Comparison of ENCODE assay signal across 15 mouse cellular contexts in genomic region chr8:23314275-23315123, GRCm38 (mm10).
DNase-seq lines count a peak whose midpoint lies in the region; ATAC-seq and TF ChIP-seq lines count a peak whose summit lies in the region.
"Had no signal": no experiment of that assay in that cellular context is flagged by ENCODE, and none has a peak within 500 bp of the region (broad histone marks: within the 10 kb centered on the region; RNA-seq: fewer than 3 reads in every experiment).

No protein-coding gene starts in this region.

- no peak overlapping the region; the same call in 1 of the 2 replicates for H3K4me2 ChIP-seq in kidney, embryonic 16.5 days (replicated peaks; ENCODE audit: low read depth, low read length)
- H3K4me2 ChIP-seq in lung, postnatal 0 days (replicated peaks; ENCODE audit: low read depth, low read length): peak overlapping the region; percentile 25; the same call in 1 of the 2 replicates
- H3K4me2 ChIP-seq in intestine, embryonic 15.5 days (replicated peaks): 0 out of 2 replicates have a peak overlapping the region, but pooled peaks have one; percentile 6
- H3K4me2 ChIP-seq: midbrain, embryonic 15.5 days had no signal

- peaks cover 4% of the 10 kb centered on the region; the same call in 1 of the 2 replicates for H3K9me3 ChIP-seq in kidney, embryonic 16.5 days (ENCODE audit: low read length)
- 0 out of 2 replicates have a peak, but pooled peaks cover 4% of the 10 kb centered on the region for H3K9me3 ChIP-seq in lung, postnatal 0 days (ENCODE audit: low read length)
- H3K9me3 ChIP-seq in intestine, embryonic 15.5 days: no peaks in the 10 kb centered on the region
- H3K9me3 ChIP-seq: G1E; midbrain, embryonic 15.5 days had no signal

- no peak for DNase-seq in kidney, adult 18-20 months
- DNase-seq in lung, postnatal 0 days (ENCODE audit: low spot score): no peak
- DNase-seq in lung, postnatal 25 days (ENCODE audit: low spot score): no peak
- no peak for DNase-seq in right cerebral cortex, postnatal 4 days
- DNase-seq in gastrocnemius, postnatal 36 days: no peak
- DNase-seq: adrenal gland, adult 8-10 months; cerebellum, postnatal 25 days; kidney, adult 9 months had no signal

- no peaks in the 10 kb centered on the region for H3K27me3 ChIP-seq in kidney, embryonic 16.5 days (ENCODE audit: insufficient read depth, low read length)
- no peaks in the 10 kb centered on the region for H3K27me3 ChIP-seq in lung, postnatal 0 days (replicated peaks; ENCODE audit: insufficient read depth, low read length)
- H3K27me3 ChIP-seq in intestine, embryonic 15.5 days (replicated peaks): no peaks in the 10 kb centered on the region
- H3K27me3 ChIP-seq: midbrain, embryonic 15.5 days had no signal

- no peaks in the 10 kb centered on the region for H3K36me3 ChIP-seq in kidney, embryonic 16.5 days (ENCODE audit: insufficient read depth, low read length)
- no peaks in the 10 kb centered on the region for H3K36me3 ChIP-seq in lung, postnatal 0 days (ENCODE audit: insufficient read depth, low read length)
- H3K36me3 ChIP-seq in intestine, embryonic 15.5 days: no peaks in the 10 kb centered on the region
- H3K36me3 ChIP-seq: G1E; hindbrain, embryonic 10.5 days; midbrain, embryonic 15.5 days had no signal

- no peak overlapping the region for H3K4me3 ChIP-seq in kidney, embryonic 16.5 days (ENCODE audit: low read length)
- H3K4me3 ChIP-seq in lung, postnatal 0 days (ENCODE audit: low read depth, low read length): no peak overlapping the region
- H3K4me3 ChIP-seq in intestine, embryonic 15.5 days (replicated peaks): no peak overlapping the region
- H3K4me3 ChIP-seq: hindbrain, embryonic 10.5 days; midbrain, embryonic 15.5 days had no signal

- WGBS in kidney, embryonic 16.5 days: 60% methylated on average over 16 of the region's 16 CpGs
- 41% methylated on average over 16 of the region's 16 CpGs for WGBS in lung, postnatal 0 days
- WGBS in intestine, embryonic 15.5 days: 39% methylated on average over 16 of the region's 16 CpGs

- H3K9ac ChIP-seq in kidney, embryonic 16.5 days (replicated peaks; ENCODE audit: low read length): no peak overlapping the region
- H3K9ac ChIP-seq in lung, postnatal 0 days (replicated peaks; ENCODE audit: low read depth): no peak overlapping the region
- no peak overlapping the region for H3K9ac ChIP-seq in intestine, embryonic 15.5 days
- H3K9ac ChIP-seq: liver, embryonic 14.5 days; midbrain, embryonic 15.5 days had no signal

- TF ChIP-seq CTCF in lung, postnatal 0 days (IDR thresholded peaks at IDR 0.05): no peak

- intact Hi-C loops in gastrocnemius, postnatal 36 days (cut with DNase I): no loop called here

- no peaks in the 10 kb centered on the region for H3K4me1 ChIP-seq in kidney, embryonic 16.5 days (ENCODE audit: insufficient read depth, low read length)
- H3K4me1 ChIP-seq in lung, postnatal 0 days (ENCODE audit: insufficient read depth, low read depth, low read length): no peaks in the 10 kb centered on the region
- 0 out of 2 replicates have a peak, but pooled peaks cover 6% of the 10 kb centered on the region for H3K4me1 ChIP-seq in intestine, embryonic 15.5 days (replicated peaks)
- H3K4me1 ChIP-seq: hindbrain, embryonic 10.5 days; midbrain, embryonic 15.5 days had no signal

- no peak for ATAC-seq in kidney, embryonic 16.5 days (ENCODE audit: low FRiP score, low TSS enrichment)
- ATAC-seq in lung, postnatal 0 days: no peak
- ATAC-seq in intestine, embryonic 15.5 days: no peak; the same call in 1 of the 2 replicates
- ATAC-seq: forebrain, embryonic 14.5 days; midbrain, embryonic 15.5 days had no signal

- TF ChIP-seq EP300 in lung, postnatal 0 days (IDR thresholded peaks at IDR 0.05): no peak

- H3K27ac ChIP-seq in kidney, embryonic 16.5 days (ENCODE audit: low read length): peak overlapping the region; percentile 62
- no peak overlapping the region for H3K27ac ChIP-seq in lung, postnatal 0 days (ENCODE audit: low read length)
- H3K27ac ChIP-seq in intestine, embryonic 15.5 days: peak overlapping the region; percentile 34
- H3K27ac ChIP-seq: hindbrain, embryonic 10.5 days; liver, embryonic 14.5 days; midbrain, embryonic 15.5 days had no signal
